Mouse (Mus musculus) kidney, embryonic 14.5 days (tissue): Measurements from ENCODE around the gene Dnlz. TPM values are rescaled to one million over a fixed set of nuclear protein-coding genes. Genes with fewer than 3 reads are reported as not detected.

Experiments used
- ATAC-seq: fragments of 200-750 bp; cut with Nextera tagmentation; 2 replicates; pipeline ENCODE4 v1.8.0; 2017; ENCODE audit warnings: moderate number of reproducible peaks, mild to moderate bottlenecking, moderate TSS enrichment, moderate library complexity; ENCODE audit not compliant: low FRiP score, low TSS enrichment
- H3K27ac ChIP-seq: fragments of 300-500 bp; sonication (generic); 2 replicates; pipeline ENCODE4 v1.5.1; 2014; ENCODE audit warnings: low read depth, mild to moderate bottlenecking, low read length, moderate library complexity, mixed read lengths
- H3K27me3 ChIP-seq: fragments of 300-500 bp; sonication (generic); 2 replicates; pipeline ENCODE4 v1.6.1; 2014; ENCODE audit warnings: mild to moderate bottlenecking, low read length; ENCODE audit not compliant: control insufficient read depth, insufficient read depth
- H3K36me3 ChIP-seq: fragments of 300-500 bp; sonication (generic); 2 replicates; pipeline ENCODE4 v1.6.1; 2014; ENCODE audit warnings: low read length, mixed read lengths; ENCODE audit not compliant: control insufficient read depth, insufficient read depth
- H3K4me1 ChIP-seq: fragments of 300-500 bp; sonication (generic); 2 replicates; pipeline ENCODE4 v1.6.1; 2014; ENCODE audit warnings: low read length, mixed read lengths; ENCODE audit not compliant: control insufficient read depth, insufficient read depth
- H3K4me2 ChIP-seq: fragments of 300-500 bp; sonication (generic); replicated peaks from 2 replicates; pipeline ENCODE4 v1.6.1; 2014; ENCODE audit warnings: low read depth, mild to moderate bottlenecking, low read length
- H3K4me3 ChIP-seq: fragments of 300-500 bp; sonication (generic); 2 replicates; pipeline ENCODE4 v1.5.1; 2014; ENCODE audit warnings: mild to moderate bottlenecking, low read length
- H3K9ac ChIP-seq: fragments of 300-500 bp; sonication (generic); 2 replicates; pipeline ENCODE4 v1.6.1; 2014; ENCODE audit warnings: low read depth, mild to moderate bottlenecking, low read length, moderate library complexity
- H3K9me3 ChIP-seq: fragments of 300-500 bp; sonication (generic); 2 replicates; pipeline ENCODE4 v1.6.1; 2016; ENCODE audit warnings: low read length; ENCODE audit not compliant: control insufficient read depth
- WGBS: fragments of 180-500 bp; shearing (Covaris S2); extraction: QIAGEN DNeasy Blood & Tissue Kit; methylation state at CpG from one replicate; pipeline ENCODE4 v1.1.7; 2014; 5-methylcytosine and 5-hydroxymethylcytosine counted together
- polyA plus RNA-seq: library from polyadenylated mRNA; unstranded; fragments of >200 nt; fragmentation: Nextera tagmentation; extraction: Ambion mirVana; gene quantifications from 2 replicates; pipeline ENCODE4 v1.2.1, GENCODE M21; 2014

Gene Dnlz
- polyA plus RNA-seq, 1 experiment from 2014 or later = 33.3 TPM

DNA sequence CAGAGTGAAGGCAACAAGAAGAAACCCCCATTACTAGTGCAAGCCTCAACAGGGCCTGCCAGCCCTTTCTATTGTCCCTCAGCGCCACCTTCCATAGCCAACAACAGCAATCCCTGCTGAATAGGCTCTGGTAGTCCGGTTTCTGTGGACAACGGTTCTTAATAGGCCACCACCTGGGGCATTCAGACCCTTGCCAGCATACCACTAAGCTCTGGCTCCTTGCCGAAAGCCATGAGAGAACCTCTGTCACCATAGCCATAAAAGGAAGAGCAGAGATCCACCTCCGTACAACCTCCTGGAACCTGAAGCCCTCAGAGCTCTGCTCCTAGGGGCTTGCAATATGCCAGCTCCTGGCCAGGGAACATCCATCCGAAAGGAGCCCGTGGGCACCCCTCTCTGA lies 52.6 kb downstream of the Dnlz start:
- WGBS = 42% methylated on average over 7 of the region's 7 CpGs
- H3K9ac ChIP-seq = no peak overlapping the region
- H3K4me2 ChIP-seq = no peak overlapping the region

DNA sequence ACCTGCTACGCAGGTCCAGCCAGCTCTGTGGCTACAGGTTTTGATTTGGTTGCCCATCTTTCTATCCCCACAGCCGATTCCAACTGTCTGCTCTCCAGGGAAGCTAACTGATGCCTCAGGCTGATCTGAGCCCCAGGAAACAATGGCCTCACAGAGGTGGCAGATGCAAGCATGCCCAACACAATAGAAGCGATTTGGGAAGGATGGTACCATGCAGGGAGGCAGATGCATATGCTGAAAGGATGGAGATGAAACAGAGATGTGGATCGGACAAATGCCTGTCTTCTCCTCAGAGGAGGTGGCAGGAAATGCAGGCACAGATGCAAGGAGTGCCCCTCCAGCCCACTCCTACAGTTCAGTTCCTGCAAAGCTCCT lies 53.1 kb downstream of the Dnlz start:
- peaks cover 16% of the 10 kb centered on the region; the same call in 1 of the 2 replicates for H3K4me1 ChIP-seq
- no peak for ATAC-seq
- no peak overlapping the region for H3K4me2 ChIP-seq

More for the DNA sequence above, 52.6 kb downstream of the Dnlz start:
- Histone ChIP-seq H3K9me3 (0 out of 2 replicates have a peak, but pooled peaks cover 4% of the 10 kb centered on the region), H3K27me3 (no peaks in the 10 kb centered on the region), H3K27ac (no peak overlapping the region), H3K36me3 (no peaks in the 10 kb centered on the region), H3K4me3 (no peak overlapping the region), H3K4me1 (peaks cover 16% of the 10 kb centered on the region; the same call in 1 of the 2 replicates)
- no peak for ATAC-seq

DNA sequence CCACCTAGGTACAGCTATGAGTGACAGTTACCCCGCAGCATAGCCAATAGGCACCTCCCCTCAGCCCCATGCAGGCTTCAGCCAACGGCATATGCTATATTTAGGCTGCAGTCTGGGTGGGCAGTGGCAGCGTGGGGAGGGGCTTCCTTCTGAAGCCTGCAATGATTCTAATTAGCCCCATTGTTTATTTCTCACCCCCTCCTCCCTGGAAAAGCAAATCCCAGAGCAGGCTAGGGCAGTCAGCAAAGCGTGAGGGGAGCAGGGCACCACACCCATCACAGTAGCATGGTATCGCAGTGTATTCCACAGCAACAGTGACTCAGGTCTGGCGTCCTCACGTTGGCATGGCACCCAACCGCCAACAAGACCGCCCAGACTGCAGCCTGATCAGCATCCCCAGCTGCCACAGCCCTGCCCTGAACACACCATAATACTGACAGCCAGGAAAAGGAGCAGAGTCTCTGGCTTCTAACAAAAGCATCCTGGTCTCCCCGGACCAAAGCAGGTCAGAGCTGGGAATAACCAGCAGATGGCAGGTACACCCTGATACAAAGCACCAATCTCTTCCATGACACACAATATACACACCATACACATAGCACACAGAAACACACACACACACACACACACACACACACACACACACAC lies 53.6 kb downstream of the Dnlz start:
- Histone ChIP-seq H3K9me3 (no peaks in the 10 kb centered on the region), H3K36me3 (no peaks in the 10 kb centered on the region), H3K9ac (no peak overlapping the region), H3K4me1 (peaks cover 16% of the 10 kb centered on the region; the same call in 1 of the 2 replicates), H3K27me3 (no peaks in the 10 kb centered on the region), H3K4me2 (no peak overlapping the region), H3K4me3 (no peak overlapping the region), H3K27ac (no peak overlapping the region)
- WGBS = 7% methylated on average over 10 of the region's 10 CpGs
- ATAC-seq = peak; percentile 58

More for the DNA sequence above, 53.1 kb downstream of the Dnlz start:
- no peak overlapping the region for H3K27ac ChIP-seq
- H3K9ac ChIP-seq = no peak overlapping the region
- H3K36me3 ChIP-seq = no peaks in the 10 kb centered on the region
- no peak overlapping the region for H3K4me3 ChIP-seq
- H3K9me3 ChIP-seq = no peaks in the 10 kb centered on the region
- WGBS = 16% methylated on average over 4 of the region's 4 CpGs
- H3K27me3 ChIP-seq = no peaks in the 10 kb centered on the region

Other genes with a start within 250 kb of the Dnlz start
- 3.7 and 6.6 TPM in 2 replicates for gene Nacc2, start 228.9 kb downstream of the Dnlz start, polyA plus RNA-seq
- not detected in 2 replicates for gene Lhx3, start 143.8 kb downstream of the Dnlz start, polyA plus RNA-seq
- gene Qsox2, start 114.6 kb downstream of the Dnlz start, polyA plus RNA-seq = 10.0 and 19.0 TPM in 2 replicates
- 0.04 TPM in 1 of 2 replicates, not detected in the other for gene Ccdc187, start 57.6 kb downstream of the Dnlz start, polyA plus RNA-seq
- 25.7 and 27.1 TPM in 2 replicates for gene Gpsm1, start 36.6 kb downstream of the Dnlz start, polyA plus RNA-seq
- 0.24 and 0.53 TPM in 2 replicates for gene Card9, start 8.8 kb upstream of the Dnlz start, polyA plus RNA-seq
- 24.6 and 29.3 TPM in 2 replicates for gene Snapc4, start 28.5 kb upstream of the Dnlz start, polyA plus RNA-seq
- 86.1 and 112 TPM in 2 replicates for gene Entr1, start 37.2 kb upstream of the Dnlz start, polyA plus RNA-seq
- 68.9 and 113 TPM in 2 replicates for gene Pmpca, start 37.2 kb upstream of the Dnlz start, polyA plus RNA-seq
- 13.7 and 24.7 TPM in 2 replicates for gene Inpp5e, start 57.1 kb upstream of the Dnlz start, polyA plus RNA-seq
- gene Sec16a, start 93.1 kb upstream of the Dnlz start, polyA plus RNA-seq = 18.9 and 43.9 TPM in 2 replicates
- gene Notch1, start 164.6 kb upstream of the Dnlz start, polyA plus RNA-seq = 33.4 and 45.1 TPM in 2 replicates
- 172 and 194 TPM in 2 replicates for gene Egfl7, start 227.9 kb upstream of the Dnlz start, polyA plus RNA-seq
- not detected in 2 replicates for gene Gm20532, start 234.5 kb upstream of the Dnlz start, polyA plus RNA-seq